Mouse (Mus musculus) embryonic stem cell, embryonic (primary cell): ENCODE data around the gene Adamts20.

Experiments used
- CTCF ChIA-PET, 4 experiments: fragments of 300-600 bp in 2 of 4; fragments of 350-600 bp in 2 of 4; sonication (Branson Sonifier 250); formaldehyde crosslinking; loops; one replicate each; lab custom pipeline; 2022; ENCODE audit warnings: inconsistent platforms in 2 of 4; lab: Charles Lee
- POLR2A ChIA-PET, 4 experiments: fragments of 300-600 bp in 2 of 4; fragments of 350-600 bp in 2 of 4; sonication (Branson Sonifier 250); formaldehyde crosslinking; loops; one replicate each; lab custom pipeline; 2022; ENCODE audit warnings: antibody characterized with exemption in 4 of 4, inconsistent platforms in 1 of 4; lab: Charles Lee

Gene Adamts20

DNA sequence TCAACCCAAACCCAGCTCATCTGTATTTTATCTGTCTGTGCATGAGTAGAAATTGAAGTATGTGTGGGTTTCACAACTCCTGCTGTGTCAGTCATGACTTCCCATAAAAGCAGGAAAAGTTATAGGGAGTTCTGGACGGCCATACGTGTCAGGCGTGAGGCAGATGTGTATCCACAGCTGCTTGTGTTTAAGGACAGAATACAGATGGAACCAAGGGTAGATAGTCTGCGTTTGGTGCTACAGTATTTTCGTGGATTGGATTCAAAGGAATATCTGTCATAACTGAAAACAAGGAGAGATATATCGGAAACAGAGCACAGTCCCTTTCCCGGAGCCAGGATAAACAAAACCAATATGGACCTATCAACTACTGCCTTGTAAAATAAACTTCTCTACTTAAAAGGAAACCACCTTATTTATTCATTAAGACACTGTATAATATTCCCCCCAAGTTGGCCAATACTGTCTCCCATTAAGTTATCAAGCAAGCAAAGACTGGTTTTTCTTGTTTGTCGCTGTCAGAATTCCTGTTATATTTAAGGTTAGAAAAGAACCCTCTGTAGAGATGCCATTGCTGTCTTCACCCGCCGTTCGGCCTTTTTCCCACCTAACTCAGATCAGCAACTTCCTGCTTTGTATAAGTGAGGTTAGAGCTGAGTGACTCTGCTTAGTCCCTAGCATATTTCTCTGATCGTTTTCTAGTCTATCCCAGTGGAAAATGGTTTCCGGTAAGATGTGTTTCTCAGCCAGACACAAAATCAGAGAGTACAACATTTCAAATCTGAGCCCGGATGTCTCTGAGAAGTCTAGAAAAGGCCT lies 227.0 kb downstream of the Adamts20 start:
- ChIA-PET POLR2A (interaction anchor here in 1 of 4 experiments (0.7 kb wide), 1 partner anchor 10 kb away, joined by 4 read pairs; no protein-coding TSS in a partner anchor), CTCF (no interaction called here)

DNA sequence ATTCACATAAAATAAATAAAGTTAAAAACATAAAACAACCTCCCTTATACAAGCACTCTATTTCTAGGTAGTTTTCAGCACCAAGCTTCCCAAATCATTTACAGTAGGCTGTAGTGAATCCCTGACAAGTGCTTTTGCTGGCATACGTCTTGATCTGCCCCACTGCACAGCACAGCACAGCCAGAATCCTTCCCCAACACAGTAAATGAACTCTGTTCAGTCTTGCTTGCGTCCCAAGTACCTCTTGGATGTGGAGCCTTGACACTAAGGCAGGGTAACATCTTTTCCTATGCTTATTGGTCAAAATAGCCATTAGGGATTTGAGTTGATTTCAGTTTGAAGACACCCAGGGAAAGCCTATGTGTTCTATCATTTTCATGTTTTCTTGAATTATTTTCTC lies 228.5 kb downstream of the Adamts20 start:
- POLR2A ChIA-PET: interaction anchor here in 1 of 4 experiments (0.5 kb wide), 1 partner anchor 125 kb away, joined by 3 read pairs; no protein-coding TSS in a partner anchor
- CTCF ChIA-PET: no interaction called here

- CTCF ChIA-PET: no interaction called here
- POLR2A ChIA-PET: no interaction called here
These were observed 229.1 kb downstream of the Adamts20 start for GRCm38 (mm10) chr15:94236121-94236520.

DNA sequence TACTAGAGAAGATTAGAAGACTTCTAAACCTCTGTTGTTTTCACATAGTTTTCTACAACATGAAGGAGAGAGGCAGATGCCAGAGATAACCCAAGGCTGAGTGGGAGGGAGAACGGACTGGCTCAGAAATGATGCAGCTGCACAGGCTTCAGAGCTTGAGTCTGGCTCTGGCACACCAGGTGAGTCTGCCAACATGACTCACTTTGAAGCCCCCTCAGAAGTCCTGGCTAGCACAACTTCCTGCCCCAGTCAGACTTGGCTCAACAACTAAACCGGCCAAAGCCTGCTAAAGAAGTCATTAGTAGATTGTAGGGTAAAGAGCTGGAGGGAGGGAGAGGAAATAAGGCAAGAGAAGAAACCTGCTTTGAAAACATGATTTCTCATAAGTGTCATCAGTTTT lies 230.0 kb downstream of the Adamts20 start:
- POLR2A ChIA-PET: interaction anchor here in 1 of 4 experiments (0.7 kb wide), 1 partner anchor 15 kb away, joined by 3 read pairs; no protein-coding TSS in a partner anchor

DNA sequence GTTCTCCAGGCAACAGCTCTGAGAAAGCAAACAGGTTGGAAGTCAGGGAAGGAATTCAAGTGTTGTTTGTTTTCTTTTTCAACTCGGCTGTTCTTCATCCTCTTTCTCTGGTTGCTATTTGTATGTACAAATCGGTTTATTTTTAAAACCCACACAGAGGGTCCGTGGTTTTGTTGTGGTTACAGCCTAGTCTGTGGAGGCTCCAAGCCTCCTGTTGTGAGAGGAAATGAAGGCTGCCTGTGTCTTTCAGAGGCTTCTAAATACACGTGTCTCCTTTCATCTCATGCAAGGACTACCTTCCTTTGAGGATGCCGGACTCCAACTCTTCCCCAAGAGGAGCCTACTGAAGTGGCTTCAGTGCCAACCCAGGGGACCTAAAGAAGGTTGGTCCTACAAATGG lies 234.0 kb downstream of the Adamts20 start:
- POLR2A ChIA-PET: no interaction called here
- CTCF ChIA-PET: no interaction called here

More for the DNA sequence above, 230.0 kb downstream of the Adamts20 start:
- CTCF ChIA-PET: no interaction called here

DNA sequence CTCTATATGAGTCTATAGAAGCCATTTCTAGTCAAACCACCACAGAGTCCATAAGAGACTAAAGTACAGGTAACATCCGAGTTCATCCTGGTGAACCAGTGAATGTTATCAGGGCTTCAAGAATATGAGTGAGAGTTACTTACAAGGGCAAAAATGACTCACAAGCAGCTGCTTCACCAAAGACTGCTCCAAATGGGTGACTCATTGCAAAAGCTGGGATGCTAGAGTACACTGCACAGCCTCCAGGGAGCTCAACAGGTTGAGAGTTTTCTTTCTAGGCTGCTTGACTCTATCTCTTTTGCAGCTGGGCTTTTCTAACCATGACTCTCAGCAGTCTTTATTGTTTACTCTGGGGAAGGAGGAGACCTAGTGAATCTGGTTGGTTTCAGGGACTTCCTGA lies 237.8 kb downstream of the Adamts20 start:
- ChIA-PET CTCF (interaction anchor here in 2 of 4 experiments (0.6 to 1.1 kb wide), 2 partner anchors 27 to 888 kb away, joined by 3 read pairs; no protein-coding TSS in a partner anchor), POLR2A (no interaction called here)

DNA sequence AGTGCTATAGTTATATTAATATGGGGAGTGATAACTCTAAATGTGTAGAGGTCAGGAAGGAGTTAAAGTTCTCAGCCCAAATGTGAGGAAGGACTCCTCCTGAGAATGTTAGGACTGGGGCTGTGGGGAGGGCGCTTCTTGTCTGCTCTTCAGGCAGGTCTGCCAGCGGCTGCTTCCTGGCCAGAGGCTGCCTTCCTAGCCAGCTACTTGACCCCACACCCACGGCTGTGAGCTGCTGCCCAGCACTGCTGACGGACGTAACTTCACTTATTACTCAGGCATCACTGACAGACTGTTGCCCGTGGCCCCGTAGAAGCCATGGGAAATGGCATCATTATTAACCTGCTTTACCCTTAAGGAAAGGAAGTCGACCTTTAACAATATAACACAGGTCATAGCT lies 242.1 kb downstream of the Adamts20 start:
- ChIA-PET CTCF (no interaction called here), POLR2A (no interaction called here)

- CTCF ChIA-PET: no interaction called here
- POLR2A ChIA-PET: no interaction called here
These were observed 244.5 kb downstream of the Adamts20 start for GRCm38 (mm10) chr15:94220686-94221085.
